Mouse (Mus musculus) neural tube, embryonic 12.5 days (tissue): ENCODE measurements around the gene Ppp1r18. TPM values are rescaled to one million over a fixed set of nuclear protein-coding genes. Genes with fewer than 3 reads are reported as not detected.

Source experiments
- ATAC-seq: fragments of 200-750 bp; cut with Nextera tagmentation; 2 replicates; pipeline ENCODE4 v1.8.0; 2017; ENCODE audit warnings: low read depth, mild to moderate bottlenecking, moderate TSS enrichment, moderate library complexity; ENCODE audit not compliant: low FRiP score
- H3K27ac ChIP-seq: fragments of 300-500 bp; sonication (generic); 2 replicates; pipeline ENCODE4 v1.5.1; 2016
- H3K27me3 ChIP-seq: fragments of 300-500 bp; sonication (generic); replicated peaks from 2 replicates; pipeline ENCODE4 v1.6.1; 2016; ENCODE audit warnings: mild to moderate bottlenecking
- H3K36me3 ChIP-seq: fragments of 300-500 bp; sonication (generic); 2 replicates; pipeline ENCODE4 v1.6.1; 2016; ENCODE audit warnings: mild to moderate bottlenecking
- H3K4me1 ChIP-seq: fragments of 300-500 bp; sonication (generic); 2 replicates; pipeline ENCODE4 v1.6.1; 2016
- H3K4me2 ChIP-seq: fragments of 300-500 bp; sonication (generic); replicated peaks from 2 replicates; pipeline ENCODE4 v1.6.1; 2016; ENCODE audit warnings: mild to moderate bottlenecking
- H3K4me3 ChIP-seq: fragments of 300-500 bp; sonication (generic); 2 replicates; pipeline ENCODE4 v1.5.1; 2016
- H3K9ac ChIP-seq: fragments of 300-500 bp; sonication (generic); 2 replicates; pipeline ENCODE4 v1.6.1; 2016; ENCODE audit warnings: mild to moderate bottlenecking
- H3K9me3 ChIP-seq: fragments of 300-500 bp; sonication (generic); 2 replicates; pipeline ENCODE4 v1.6.1; 2016; ENCODE audit warnings: mild to moderate bottlenecking
- WGBS: fragments of 180-500 bp; shearing (Covaris S2); methylation state at CpG from one replicate; pipeline ENCODE4 v1.1.7; 2016; 5-methylcytosine and 5-hydroxymethylcytosine counted together
- polyA plus RNA-seq: library from polyadenylated mRNA; unstranded; fragments of >200 nt; fragmentation: Nextera tagmentation; extraction: Ambion mirVana; gene quantifications from 2 replicates; pipeline ENCODE4 v1.2.1, GENCODE M21; 2016

Gene Ppp1r18
- polyA plus RNA-seq, 1 experiment from 2014 or later, result 34.6 TPM

DNA sequence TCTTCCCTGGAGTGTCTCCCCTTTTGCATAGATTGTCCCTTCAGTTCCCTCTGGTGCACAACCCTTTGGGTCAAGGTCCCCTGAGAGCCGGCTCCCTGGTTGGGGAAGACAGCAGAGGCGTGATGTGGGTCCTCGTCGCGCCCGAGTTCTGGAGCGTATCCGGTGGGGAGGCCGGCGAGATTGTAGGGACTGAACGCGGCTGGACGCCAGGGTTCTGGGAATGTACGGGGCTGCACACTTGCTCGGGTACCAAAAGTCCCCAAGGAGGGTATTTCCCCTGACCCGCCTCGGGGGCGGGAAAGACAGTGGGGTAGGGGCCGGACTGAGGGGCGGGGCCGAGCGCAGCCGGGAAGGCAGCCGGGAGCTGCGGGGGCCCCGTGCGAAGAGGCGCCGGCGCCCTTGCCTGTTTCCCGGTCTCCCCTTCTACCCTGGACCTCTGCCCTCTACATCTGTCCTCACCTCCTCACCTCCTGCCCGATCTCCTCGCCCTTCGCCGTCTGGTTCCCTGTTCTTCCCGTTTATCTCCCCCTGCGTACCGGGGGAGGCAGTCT is 963 bp downstream of the Ppp1r18 start:
- peak overlapping the region; percentile 61 for H3K4me3 ChIP-seq
- ATAC-seq, result peak; percentile 49
- no peaks in the 10 kb centered on the region for H3K27me3 ChIP-seq
- peaks cover 6% of the 10 kb centered on the region for H3K9me3 ChIP-seq
- H3K27ac ChIP-seq, result peak overlapping the region; percentile 95
- H3K4me2 ChIP-seq, result peak overlapping the region; percentile 100
- under 1% methylated on average over 38 of the region's 38 CpGs for WGBS
- peak overlapping the region; percentile 92 for H3K9ac ChIP-seq
- peaks cover 55% of the 10 kb centered on the region for H3K4me1 ChIP-seq
- H3K36me3 ChIP-seq, result peaks cover 14% of the 10 kb centered on the region

DNA sequence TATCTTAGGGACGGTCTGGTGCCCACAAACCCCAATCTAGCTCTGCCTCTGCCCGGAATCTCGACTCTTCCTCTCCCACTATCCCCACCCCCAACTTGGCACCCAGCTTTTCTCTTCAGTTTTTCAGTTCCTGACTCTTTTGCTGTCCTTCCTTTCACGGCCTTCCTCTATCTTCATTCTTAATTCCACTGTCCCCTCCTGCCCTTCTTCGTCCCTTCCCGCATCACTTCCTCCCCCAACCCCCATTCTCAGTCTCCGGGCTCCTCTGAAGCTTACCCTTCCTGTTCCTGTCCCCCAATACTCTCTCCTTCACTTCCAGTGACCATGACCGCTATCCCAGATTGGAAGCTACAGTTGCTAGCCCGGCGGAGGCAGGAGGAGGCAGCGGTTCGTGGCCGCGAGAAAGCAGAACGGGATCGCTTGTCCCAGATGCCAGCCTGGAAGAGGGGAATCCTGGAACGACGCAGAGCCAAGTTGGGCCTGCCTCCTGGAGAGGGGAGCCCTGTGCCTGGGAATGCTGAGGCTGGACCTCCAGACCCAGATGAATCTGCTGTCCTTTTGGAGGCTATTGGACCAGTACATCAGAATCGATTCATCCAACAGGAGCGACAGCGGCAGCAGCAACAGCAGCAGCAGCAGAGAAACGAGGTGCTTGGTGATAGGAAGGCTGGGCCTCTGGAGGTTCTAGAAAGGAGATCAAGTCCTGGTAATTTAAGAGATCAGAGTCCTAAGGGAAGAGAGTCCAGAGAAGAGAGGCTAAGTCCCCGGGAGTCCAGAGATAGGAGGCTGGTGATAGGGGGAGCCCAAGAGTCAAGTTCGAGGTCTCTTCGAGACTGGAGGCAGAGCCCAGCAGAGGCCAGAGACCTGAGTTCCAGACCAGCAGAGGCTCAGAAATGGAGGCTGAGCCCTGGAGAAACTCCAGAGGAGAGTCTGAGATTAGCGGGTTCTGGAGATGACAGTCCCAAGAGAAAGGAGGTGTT is 1.8 kb downstream of the Ppp1r18 start:
- no peaks in the 10 kb centered on the region for H3K27me3 ChIP-seq
- peak overlapping the region; percentile 92 for H3K9ac ChIP-seq
- peaks cover 20% of the 10 kb centered on the region for H3K36me3 ChIP-seq
- ATAC-seq, result no peak
- peak overlapping the region; percentile 100 for H3K4me2 ChIP-seq
- WGBS, result 9% methylated on average over 26 of the region's 26 CpGs
- H3K9me3 ChIP-seq, result peaks cover 6% of the 10 kb centered on the region
- H3K4me3 ChIP-seq, result peak overlapping the region; percentile 61
- H3K4me1 ChIP-seq, result peaks cover 55% of the 10 kb centered on the region
- H3K27ac ChIP-seq, result peak overlapping the region; percentile 95

GRCm38 (mm10) chr17:35868165-35868820 is 2.9 kb downstream of the Ppp1r18 start:
- peak overlapping the region; percentile 92 for H3K9ac ChIP-seq
- no peak for ATAC-seq
- WGBS, result 49% methylated on average over 17 of the region's 17 CpGs
- peak overlapping the region; percentile 100 for H3K4me2 ChIP-seq
- peak overlapping the region; percentile 61 for H3K4me3 ChIP-seq
- H3K4me1 ChIP-seq, result peaks cover 63% of the 10 kb centered on the region
- peaks cover 6% of the 10 kb centered on the region for H3K9me3 ChIP-seq
- no peaks in the 10 kb centered on the region for H3K27me3 ChIP-seq
- H3K27ac ChIP-seq, result no peak overlapping the region; the same call in 1 of the 2 replicates
- H3K36me3 ChIP-seq, result peaks cover 27% of the 10 kb centered on the region

- no peak overlapping the region; the same call in 1 of the 2 replicates for H3K27ac ChIP-seq
- peaks cover 28% of the 10 kb centered on the region for H3K36me3 ChIP-seq
- no peak for ATAC-seq
Measured at GRCm38 (mm10) chr17:35868961-35869345, 3.6 kb downstream of the Ppp1r18 start.

DNA sequence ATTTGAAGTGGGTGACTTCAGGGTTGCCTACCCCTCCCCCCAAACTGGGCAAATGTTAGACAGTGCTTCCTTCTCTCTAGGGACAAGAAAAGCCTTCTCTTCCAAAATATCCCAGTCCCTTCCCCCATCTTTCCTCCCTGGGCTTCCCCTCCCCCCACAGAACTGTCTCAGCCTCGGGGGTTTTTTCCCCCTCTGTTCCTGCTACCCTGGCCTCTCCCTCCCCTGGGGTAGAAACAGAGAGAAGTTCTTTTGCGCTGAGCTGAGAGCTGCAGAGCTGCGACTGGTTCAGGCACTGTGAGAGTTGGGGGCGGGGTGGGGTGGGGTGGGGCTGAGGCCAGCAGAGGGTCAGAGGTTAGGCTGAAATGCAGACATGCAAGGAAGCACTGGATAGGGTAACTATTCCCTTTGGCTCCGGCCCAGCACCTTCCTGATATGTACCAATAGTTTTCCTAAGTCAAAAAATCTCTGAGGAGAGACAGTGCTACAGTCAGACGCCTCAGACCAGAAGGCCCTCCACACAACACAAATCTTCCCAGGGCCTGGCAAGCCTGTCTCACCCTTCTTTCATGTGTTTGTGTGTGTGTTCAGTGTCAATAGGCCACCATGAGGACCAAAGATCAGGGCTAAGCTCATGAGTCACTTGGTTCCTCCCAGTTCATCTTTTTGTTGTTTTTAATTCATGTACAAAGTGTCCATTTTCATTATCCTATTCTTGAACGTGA is 4.1 kb downstream of the Ppp1r18 start:
- WGBS, result 4% methylated on average over 7 of the region's 7 CpGs
- Histone ChIP-seq H3K27ac (no peak overlapping the region), H3K9me3 (peaks cover 6% of the 10 kb centered on the region), H3K4me1 (peaks cover 67% of the 10 kb centered on the region), H3K4me2 (peak overlapping the region; percentile 100), H3K27me3 (no peaks in the 10 kb centered on the region), H3K36me3 (peaks cover 33% of the 10 kb centered on the region), H3K4me3 (peak overlapping the region; percentile 61), H3K9ac (peak overlapping the region; percentile 92)
- ATAC-seq, result no peak

More at GRCm38 (mm10) chr17:35868961-35869345, 3.6 kb downstream of the Ppp1r18 start:
- peak overlapping the region; percentile 92 for H3K9ac ChIP-seq
- no peaks in the 10 kb centered on the region for H3K27me3 ChIP-seq
- 8% methylated on average over 7 of the region's 7 CpGs for WGBS
- H3K4me1 ChIP-seq, result peaks cover 67% of the 10 kb centered on the region
- H3K4me3 ChIP-seq, result peak overlapping the region; percentile 61
- peaks cover 6% of the 10 kb centered on the region for H3K9me3 ChIP-seq
- H3K4me2 ChIP-seq, result peak overlapping the region; percentile 100

GRCm38 (mm10) chr17:35870151-35870883 is 4.9 kb downstream of the Ppp1r18 start:
- Histone ChIP-seq H3K9ac (peak overlapping the region; percentile 92), H3K9me3 (peaks cover 6% of the 10 kb centered on the region), H3K4me3 (peak overlapping the region; percentile 61), H3K36me3 (peaks cover 41% of the 10 kb centered on the region), H3K4me2 (peak overlapping the region; percentile 100), H3K27me3 (no peaks in the 10 kb centered on the region), H3K4me1 (peaks cover 59% of the 10 kb centered on the region), H3K27ac (no peak overlapping the region)
- no peak for ATAC-seq
- WGBS, result 74% methylated on average over 9 of the region's 9 CpGs

DNA sequence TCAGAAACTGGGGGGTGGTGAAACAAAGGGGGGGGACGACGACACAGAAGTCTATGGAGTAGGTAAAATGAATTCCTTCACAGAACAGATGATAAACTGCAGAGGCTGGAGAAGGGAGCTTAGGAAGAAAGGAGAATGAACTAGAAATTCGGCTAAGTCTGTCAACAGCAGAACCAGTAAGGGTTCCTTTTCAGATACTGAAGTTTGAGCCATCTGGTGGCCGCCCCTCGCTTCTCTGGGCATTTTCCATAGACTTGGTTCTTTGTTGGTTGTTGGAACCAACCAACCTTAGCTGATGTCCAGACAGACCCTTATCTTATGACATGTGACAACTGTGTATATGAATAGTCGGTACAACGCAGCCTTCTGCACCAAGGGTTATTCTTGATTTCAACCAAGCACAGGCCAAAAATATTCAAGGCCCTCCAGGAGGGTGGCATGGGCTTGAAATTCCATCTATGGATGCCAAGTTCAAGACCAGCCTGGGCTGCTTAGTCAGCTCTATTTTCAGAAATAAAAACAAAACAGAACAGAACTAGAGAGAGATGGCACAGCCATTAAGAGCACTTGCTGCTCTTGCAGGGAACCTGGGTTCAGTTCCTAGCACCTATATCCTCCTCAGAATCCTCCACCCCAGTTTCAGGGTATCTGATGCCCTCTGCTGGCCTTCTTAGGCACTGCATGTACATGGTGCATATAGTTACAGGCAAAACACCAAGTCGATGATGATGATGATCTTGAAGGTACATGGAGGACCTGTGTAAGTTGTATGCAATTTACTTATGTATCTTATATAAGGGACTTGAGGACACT is 5.7 kb downstream of the Ppp1r18 start:
- Histone ChIP-seq H3K36me3 (peaks cover 47% of the 10 kb centered on the region), H3K4me3 (peak overlapping the region; percentile 61), H3K27ac (no peak overlapping the region), H3K9ac (no peak overlapping the region; the same call in 1 of the 2 replicates), H3K4me1 (peaks cover 57% of the 10 kb centered on the region), H3K4me2 (peak overlapping the region; percentile 100), H3K9me3 (peaks cover 6% of the 10 kb centered on the region), H3K27me3 (no peaks in the 10 kb centered on the region)
- WGBS, result 85% methylated on average over 8 of the region's 8 CpGs
- no peak for ATAC-seq

DNA sequence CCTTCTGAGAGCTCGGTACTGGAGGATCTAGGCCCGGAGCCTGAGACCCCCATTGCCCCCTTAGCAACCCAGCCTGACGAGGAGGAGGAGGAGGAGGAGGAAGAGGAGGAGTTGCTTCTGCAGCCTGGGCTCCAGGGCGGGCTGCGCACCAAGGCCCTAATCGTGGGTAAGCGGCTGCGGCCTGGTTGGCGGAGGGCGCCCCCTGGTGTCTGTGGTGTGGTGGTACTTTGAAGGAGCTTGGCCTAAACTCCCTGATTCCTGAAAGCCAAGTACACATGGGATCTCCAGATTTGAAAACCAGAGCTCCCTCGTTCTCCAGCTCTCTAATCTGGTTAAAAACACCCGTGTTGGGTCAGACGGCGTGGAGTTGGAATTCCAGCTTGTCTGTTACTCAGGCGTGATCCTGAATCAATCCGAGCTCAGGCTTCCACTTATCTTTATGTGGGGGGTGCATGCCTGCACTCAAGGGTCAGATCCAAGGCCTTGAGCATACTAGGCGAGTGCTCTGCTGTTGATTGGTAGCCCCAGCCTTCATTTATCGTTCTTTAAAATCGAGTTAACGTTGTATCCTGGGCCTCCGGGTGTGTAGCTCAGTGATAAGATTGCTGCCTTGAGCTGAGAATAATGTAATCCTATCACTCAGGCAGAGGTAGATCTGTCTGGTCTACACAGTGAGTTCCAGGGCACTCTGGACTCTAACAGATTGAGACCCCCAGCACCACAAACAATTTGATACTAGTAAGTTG is 8.6 kb downstream of the Ppp1r18 start:
- H3K36me3 ChIP-seq, result peaks cover 54% of the 10 kb centered on the region
- H3K27ac ChIP-seq, result no peak overlapping the region
- H3K9ac ChIP-seq, result 0 out of 2 replicates have a peak overlapping the region, but pooled peaks have one; percentile 13
- peaks cover 36% of the 10 kb centered on the region for H3K4me1 ChIP-seq
- ATAC-seq, result peak; percentile 42; the same call in 1 of the 2 replicates
- H3K27me3 ChIP-seq, result no peaks in the 10 kb centered on the region
- peak overlapping the region; percentile 41 for H3K4me2 ChIP-seq
- WGBS, result 32% methylated on average over 21 of the region's 21 CpGs
- H3K9me3 ChIP-seq, result peaks cover 6% of the 10 kb centered on the region
- H3K4me3 ChIP-seq, result no peak overlapping the region

DNA sequence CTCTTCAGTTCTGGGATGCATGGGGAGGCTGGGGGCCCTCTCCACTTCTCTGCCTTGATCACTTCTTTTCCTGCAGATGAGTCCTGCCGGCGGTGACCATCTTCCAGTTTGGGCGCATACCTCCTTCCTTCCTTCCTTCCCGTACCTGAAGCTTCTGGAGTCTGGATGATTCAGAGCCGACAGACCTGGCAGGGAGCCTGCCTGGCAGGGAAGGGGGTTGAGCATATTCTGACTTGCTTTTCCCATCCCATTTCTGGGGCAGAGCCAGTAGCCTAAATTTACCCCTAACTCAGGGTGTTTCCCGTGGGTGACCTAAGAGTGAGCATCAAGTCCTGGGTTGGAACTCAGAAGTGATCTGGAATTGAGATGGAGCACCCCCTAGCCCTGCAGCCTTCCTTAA is 9.3 kb downstream of the Ppp1r18 start:
- Histone ChIP-seq H3K27me3 (no peaks in the 10 kb centered on the region), H3K9me3 (peaks cover 6% of the 10 kb centered on the region), H3K27ac (no peak overlapping the region), H3K4me2 (no peak overlapping the region), H3K4me3 (no peak overlapping the region), H3K36me3 (peaks cover 54% of the 10 kb centered on the region), H3K4me1 (peaks cover 28% of the 10 kb centered on the region), H3K9ac (no peak overlapping the region)
- ATAC-seq, result no peak
- WGBS, result 90% methylated on average over 6 of the region's 6 CpGs
